Mouse (Mus musculus): Measurements from ENCODE around the gene Slc25a34. TPM values are rescaled to one million over a fixed set of nuclear protein-coding genes. Genes with fewer than 3 reads are reported as not detected.
A peak's percentile ranks its signal among the peaks of the same experiment; 100 is the strongest.

Gene Slc25a34
- polyA plus RNA-seq, 2 experiments from 2014 or later, result not detected

- ATAC-seq, result no peak
These were observed 44.8 kb downstream of the Slc25a34 start for GRCm38 (mm10) chr4:141578833-141579232.

GRCm38 (mm10) chr4:141576877-141577276 lies 46.7 kb downstream of the Slc25a34 start:
- no peak for ATAC-seq

DNA sequence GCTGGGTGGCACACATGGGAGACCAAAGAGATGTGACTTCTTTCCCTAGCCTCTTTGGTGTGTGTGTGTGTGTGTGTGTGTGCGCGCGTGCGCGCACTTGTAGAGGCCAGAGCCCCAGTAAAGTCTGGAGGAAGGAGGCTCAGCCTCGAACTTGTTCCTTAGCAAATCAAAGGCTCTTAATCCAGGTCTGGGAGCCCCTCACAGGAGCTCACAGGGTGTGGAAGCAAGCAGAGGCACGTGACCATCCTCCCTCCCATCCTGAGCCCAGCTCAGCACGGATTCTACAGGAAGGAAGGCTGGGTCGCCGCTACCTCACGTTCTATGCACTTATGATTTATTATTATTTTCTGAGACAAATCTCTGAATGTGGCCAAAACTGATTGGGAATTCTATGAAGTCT lies 47.2 kb downstream of the Slc25a34 start:
- no peak for ATAC-seq

GRCm38 (mm10) chr4:141574789-141575702 lies 48.6 kb downstream of the Slc25a34 start:
- peak; percentile 52 for ATAC-seq

DNA sequence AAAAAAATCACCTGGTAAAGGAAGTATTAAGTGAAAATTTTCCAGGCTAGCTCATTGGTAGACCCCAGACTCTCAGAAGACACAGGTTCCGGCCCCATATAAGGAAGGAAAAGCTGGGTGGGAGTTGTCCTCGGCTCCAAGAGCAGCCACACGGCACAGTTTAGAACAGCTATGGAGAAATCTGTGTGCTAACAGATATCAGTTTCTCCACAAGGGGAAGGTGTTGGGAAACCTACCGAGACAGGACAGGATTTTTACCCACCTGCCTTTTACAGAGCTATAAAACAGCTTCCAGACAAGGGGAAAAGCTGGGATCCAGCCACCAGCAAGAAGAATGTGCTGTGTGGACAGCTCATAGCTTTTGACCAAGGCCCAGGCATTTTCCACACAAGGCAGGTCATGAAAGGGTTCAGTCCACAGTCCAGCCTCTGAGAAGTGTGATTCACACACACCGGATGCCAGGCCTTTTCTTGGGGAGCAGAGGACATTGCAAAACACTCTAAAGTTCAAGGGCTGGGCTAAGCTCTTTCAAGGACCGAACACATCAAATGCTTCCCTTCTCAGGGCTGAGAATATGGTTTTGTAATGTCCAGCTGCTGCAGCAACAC lies 50.2 kb downstream of the Slc25a34 start:
- ATAC-seq, result no peak

GRCm38 (mm10) chr4:141572668-141573358 lies 50.8 kb downstream of the Slc25a34 start:
- ATAC-seq, result no peak

- ATAC-seq, result no peak
These were observed 51.7 kb downstream of the Slc25a34 start for GRCm38 (mm10) chr4:141571934-141572333.

- ATAC-seq, result no peak
These were observed 52.3 kb downstream of the Slc25a34 start for GRCm38 (mm10) chr4:141571337-141571739.

DNA sequence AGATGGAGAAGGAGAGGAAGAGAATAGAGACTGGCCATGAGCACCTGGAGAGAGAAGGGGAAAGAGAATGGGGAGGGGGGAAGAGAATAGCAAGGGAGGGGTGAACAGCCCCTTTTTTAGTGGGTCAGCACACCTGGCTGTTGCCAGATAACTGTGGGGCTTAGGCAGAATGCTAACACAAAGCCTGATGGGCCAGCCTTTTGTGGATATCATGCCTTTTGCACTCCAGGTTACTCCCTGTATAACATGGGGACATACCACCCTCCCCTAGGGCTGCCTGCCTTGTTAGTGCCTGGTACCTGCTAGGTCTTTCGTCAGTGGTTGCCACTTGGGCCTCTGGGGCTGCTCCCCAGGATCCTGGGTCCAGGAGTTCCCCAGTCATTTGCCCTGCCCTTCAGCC lies 52.8 kb downstream of the Slc25a34 start:
- no peak for ATAC-seq

DNA sequence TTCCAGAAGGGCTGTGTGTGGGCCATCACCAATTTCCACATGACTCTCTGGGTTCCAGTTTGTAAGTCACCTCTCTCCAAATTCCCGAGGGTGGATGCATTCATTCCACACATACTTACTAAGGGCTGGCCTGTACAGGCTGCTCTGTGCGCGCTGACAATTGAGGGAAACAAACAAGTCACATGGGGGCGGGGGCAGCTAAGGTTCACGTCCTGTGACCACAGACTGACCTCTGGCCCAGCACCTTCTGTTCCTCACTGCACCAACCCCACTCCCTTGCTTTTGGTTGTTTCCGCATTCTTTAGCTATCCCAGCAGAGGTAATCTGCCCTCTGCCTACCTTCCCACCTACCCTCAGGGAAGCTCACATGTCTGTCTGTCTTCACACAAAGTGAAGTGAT lies 53.6 kb downstream of the Slc25a34 start:
- no peak for ATAC-seq

DNA sequence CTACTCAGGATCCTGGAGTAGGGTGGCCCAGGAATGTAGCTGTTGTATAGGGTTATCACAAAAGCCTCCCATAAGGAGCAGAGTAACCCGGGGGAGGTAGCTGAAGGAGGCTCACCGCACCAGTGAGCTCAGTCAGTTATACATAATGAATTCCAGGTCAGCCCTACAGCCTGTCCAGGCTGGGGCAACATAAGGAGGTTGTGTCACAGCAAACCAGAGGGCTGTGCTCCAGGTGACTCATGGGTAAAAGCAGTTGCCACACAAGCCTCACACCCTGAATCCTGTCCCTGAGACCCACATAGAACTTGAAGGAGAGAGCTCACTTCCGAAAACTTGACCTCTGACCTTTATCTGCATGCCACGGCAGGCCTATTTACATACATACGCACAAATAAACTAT lies 54.7 kb downstream of the Slc25a34 start:
- no peak for ATAC-seq

Other genes with a start within 250 kb of the Slc25a34 start
- not detected for gene Clcnka, start 225.1 kb downstream of the Slc25a34 start, polyA plus RNA-seq (2017; shearing (Covaris generic))
- not detected for gene Clcnkb, start 207.8 kb downstream of the Slc25a34 start, polyA plus RNA-seq (2017; shearing (Covaris generic))
- gene Hspb7, start 203.0 kb downstream of the Slc25a34 start, polyA plus RNA-seq (2017; shearing (Covaris generic)), result not detected
- gene Srarp, start 187.7 kb downstream of the Slc25a34 start, polyA plus RNA-seq (2017; shearing (Covaris generic)), result not detected
- gene Zbtb17, start 179.2 kb downstream of the Slc25a34 start, polyA plus RNA-seq (2017; shearing (Covaris generic)), result 10 to 100 TPM; 13.6 to 16.3 TPM
- 10 to 100 TPM in 1 of 2 experiments, 1 to 10 TPM in 1; 9.3 to 15.9 TPM for gene Spen, start 85.2 kb downstream of the Slc25a34 start, polyA plus RNA-seq (2017; shearing (Covaris generic))
- under 1 TPM in 1 of 2 experiments, not detected in 1; 0.29 TPM for gene Fblim1, start 17.7 kb downstream of the Slc25a34 start, polyA plus RNA-seq (2017; shearing (Covaris generic))
- under 1 TPM in 1 of 2 experiments, not detected in 1; 0.19 TPM for gene Tmem82, start 5.2 kb downstream of the Slc25a34 start, polyA plus RNA-seq (2017; shearing (Covaris generic))
- gene Plekhm2, start 41.1 kb upstream of the Slc25a34 start, polyA plus RNA-seq (2017; shearing (Covaris generic)), result 1 to 10 TPM; 3.3 to 3.4 TPM
- not detected for gene Rsc1a1, start 61.8 kb upstream of the Slc25a34 start, polyA plus RNA-seq (2017; shearing (Covaris generic))
- gene Ddi2, start 99.6 kb upstream of the Slc25a34 start, polyA plus RNA-seq (2017; shearing (Covaris generic)), result 10 to 100 TPM; 14.1 to 15.6 TPM
- not detected for gene Agmat, start 122.9 kb upstream of the Slc25a34 start, polyA plus RNA-seq (2017; shearing (Covaris generic))
- 1 to 10 TPM; 5.1 to 5.4 TPM for gene Dnajc16, start 167.1 kb upstream of the Slc25a34 start, polyA plus RNA-seq (2017; shearing (Covaris generic))
- gene Casp9, start 169.8 kb upstream of the Slc25a34 start, polyA plus RNA-seq (2017; shearing (Covaris generic)), result 1 to 10 TPM; 6.9 to 7.4 TPM
- 1 to 10 TPM in 1 of 2 experiments, not detected in 1; 1.0 TPM for gene Cela2a, start 202.3 kb upstream of the Slc25a34 start, polyA plus RNA-seq (2017; shearing (Covaris generic))
- gene Ctrc, start 222.5 kb upstream of the Slc25a34 start, polyA plus RNA-seq (2017; shearing (Covaris generic)), result not detected

All from activated CD4-positive, CD25-positive, alpha-beta regulatory T cell, adult 4 months (primary cell).